Mouse (Mus musculus): ENCODE measurements around the gene Gimap8. TPM values are rescaled to one million over a fixed set of nuclear protein-coding genes. Genes with fewer than 3 reads are reported as not detected.

The Gimap8 gene
- polyA plus RNA-seq (2012; ENCODE audit: insufficient read depth, low replicate concordance), result 0.31 TPM in 1 of 2 replicates, not detected in the other

DNA sequence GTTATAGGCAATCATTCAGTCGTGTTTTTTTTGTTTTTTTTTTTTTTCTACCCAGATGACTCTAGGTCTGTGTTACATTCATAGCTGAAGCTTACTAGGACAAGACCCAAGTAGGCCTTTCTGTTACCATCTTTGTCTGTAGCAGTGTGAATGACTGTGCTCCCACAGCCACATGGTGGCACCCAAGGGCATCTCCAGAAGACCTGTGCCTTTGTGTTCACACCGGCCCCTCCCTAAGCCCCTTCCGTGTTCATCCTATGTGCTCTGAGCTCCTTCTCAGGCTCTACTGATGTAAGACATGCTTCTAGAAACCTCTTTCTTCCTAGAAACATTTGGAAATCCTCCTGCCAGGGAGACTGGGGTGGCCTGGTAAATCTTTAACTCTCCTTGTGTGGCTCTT is at the start of gene Gimap8:
Gene Gimap8 (plus strand): TSS at position 240 of the 400 bp plus-strand sequence.
- Histone ChIP-seq H3K36me3 (replicated peaks; ENCODE audit: low read length) (peaks cover 6% of the 10 kb centered on the region), H3K9me3 (peaks cover 8% of the 10 kb centered on the region), H3K4me1 (peaks cover 32% of the 10 kb centered on the region), H3K4me3 (replicated peaks) (peak within 1 kb of the TSS; percentile 77), H3K27me3 (replicated peaks) (peaks cover 3% of the 10 kb centered on the region)
- TF ChIP-seq FLI1 (IDR thresholded peaks at IDR 0.05; ENCODE audit: low read length) (no peak), GATA1 (IDR thresholded peaks at IDR 0.05; ENCODE audit: borderline replicate concordance, low read length) (no peak)

GRCm38 (mm10) chr6:48600594-48600993 is 46.4 kb upstream of the Gimap8 start:
- peaks cover 71% of the 10 kb centered on the region for H3K4me1 ChIP-seq
- peak overlapping the region; percentile 91 for H3K4me3 ChIP-seq (replicated peaks)
- no peaks in the 10 kb centered on the region for H3K27me3 ChIP-seq (replicated peaks)
- peaks cover 18% of the 10 kb centered on the region for H3K9me3 ChIP-seq
- TF ChIP-seq FLI1 (IDR thresholded peaks at IDR 0.05; ENCODE audit: low read length) (no peak), GATA1 (IDR thresholded peaks at IDR 0.05; ENCODE audit: borderline replicate concordance, low read length) (no peak)
- H3K36me3 ChIP-seq (replicated peaks; ENCODE audit: low read length), result peaks cover 75% of the 10 kb centered on the region

- peaks cover 66% of the 10 kb centered on the region for H3K36me3 ChIP-seq (replicated peaks; ENCODE audit: low read length)
- peaks cover 62% of the 10 kb centered on the region for H3K4me1 ChIP-seq
- no peaks in the 10 kb centered on the region for H3K27me3 ChIP-seq (replicated peaks)
- peak within 1 kb of the TSS; percentile 91 for H3K4me3 ChIP-seq (replicated peaks)
- TF ChIP-seq FLI1 (IDR thresholded peaks at IDR 0.05; ENCODE audit: low read length), result no peak
- no peak for TF ChIP-seq GATA1 (IDR thresholded peaks at IDR 0.05; ENCODE audit: borderline replicate concordance, low read length)
- peaks cover 13% of the 10 kb centered on the region for H3K9me3 ChIP-seq
Observed at GRCm38 (mm10) chr6:48601271-48602079, 45.6 kb upstream of the Gimap8 start, which contains the start of gene Zfp775. Zfp775 (plus strand) TSS chr6:48602063.

GRCm38 (mm10) chr6:48602080-48602741 is 44.8 kb upstream of the Gimap8 start:
- H3K4me1 ChIP-seq, result peaks cover 55% of the 10 kb centered on the region
- TF ChIP-seq GATA1 (IDR thresholded peaks at IDR 0.05; ENCODE audit: borderline replicate concordance, low read length), result no peak
- TF ChIP-seq FLI1 (IDR thresholded peaks at IDR 0.05; ENCODE audit: low read length), result no peak
- no peaks in the 10 kb centered on the region for H3K27me3 ChIP-seq (replicated peaks)
- H3K4me3 ChIP-seq (replicated peaks), result peak overlapping the region; percentile 91
- peaks cover 59% of the 10 kb centered on the region for H3K36me3 ChIP-seq (replicated peaks; ENCODE audit: low read length)
- H3K9me3 ChIP-seq, result peaks cover 5% of the 10 kb centered on the region

DNA sequence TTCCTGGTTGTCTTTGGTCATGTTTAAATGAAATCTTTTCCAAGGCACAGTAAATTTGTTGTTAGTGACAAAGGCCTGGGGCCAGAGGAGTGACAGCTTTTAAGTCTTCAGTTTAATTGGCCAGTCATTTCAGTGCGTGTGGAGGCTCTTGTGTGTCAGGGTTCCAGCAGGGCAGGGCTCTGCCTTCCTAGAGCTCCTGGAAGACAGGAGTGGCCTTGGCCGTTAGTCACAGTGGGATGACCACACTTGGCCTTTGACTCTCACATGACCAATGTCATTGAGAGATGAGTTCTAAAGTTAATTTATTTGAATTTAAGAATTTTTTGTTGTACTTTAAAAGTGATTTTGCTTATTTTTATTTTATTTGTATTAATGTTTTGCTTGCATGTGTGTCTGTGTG is 38.9 kb upstream of the Gimap8 start:
- H3K4me3 ChIP-seq (replicated peaks), result no peak overlapping the region
- H3K4me1 ChIP-seq, result peaks cover 36% of the 10 kb centered on the region
- no peaks in the 10 kb centered on the region for H3K9me3 ChIP-seq
- no peaks in the 10 kb centered on the region for H3K27me3 ChIP-seq (replicated peaks)
- TF ChIP-seq FLI1 (IDR thresholded peaks at IDR 0.05; ENCODE audit: low read length) (no peak), GATA1 (IDR thresholded peaks at IDR 0.05; ENCODE audit: borderline replicate concordance, low read length) (no peak)
- peaks cover 64% of the 10 kb centered on the region for H3K36me3 ChIP-seq (replicated peaks; ENCODE audit: low read length)

DNA sequence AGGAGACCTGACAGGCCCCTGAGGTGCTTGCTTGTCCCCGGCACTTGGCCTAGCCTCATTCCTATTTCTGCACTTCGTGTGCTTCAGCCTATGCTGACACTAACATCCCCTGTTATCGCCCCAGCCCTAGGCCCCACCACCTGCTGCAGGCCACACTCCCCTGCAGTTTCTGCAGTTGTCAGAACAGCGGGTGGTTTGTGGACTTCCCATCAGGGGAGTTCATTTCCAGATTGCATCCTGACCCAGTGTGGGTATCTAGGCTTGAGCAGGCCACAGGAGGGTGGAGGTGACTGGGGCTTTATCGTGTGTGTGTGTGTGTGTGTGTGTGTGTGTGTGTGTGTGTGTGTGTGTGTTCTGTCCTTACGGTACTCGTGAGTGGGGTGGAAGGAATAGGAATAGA is 37.5 kb upstream of the Gimap8 start:
- H3K27me3 ChIP-seq (replicated peaks), result no peaks in the 10 kb centered on the region
- peaks cover 36% of the 10 kb centered on the region for H3K4me1 ChIP-seq
- H3K4me3 ChIP-seq (replicated peaks), result no peak overlapping the region
- TF ChIP-seq FLI1 (IDR thresholded peaks at IDR 0.05; ENCODE audit: low read length) (no peak), GATA1 (IDR thresholded peaks at IDR 0.05; ENCODE audit: borderline replicate concordance, low read length) (no peak)
- no peaks in the 10 kb centered on the region for H3K9me3 ChIP-seq
- H3K36me3 ChIP-seq (replicated peaks; ENCODE audit: low read length), result peaks cover 68% of the 10 kb centered on the region

DNA sequence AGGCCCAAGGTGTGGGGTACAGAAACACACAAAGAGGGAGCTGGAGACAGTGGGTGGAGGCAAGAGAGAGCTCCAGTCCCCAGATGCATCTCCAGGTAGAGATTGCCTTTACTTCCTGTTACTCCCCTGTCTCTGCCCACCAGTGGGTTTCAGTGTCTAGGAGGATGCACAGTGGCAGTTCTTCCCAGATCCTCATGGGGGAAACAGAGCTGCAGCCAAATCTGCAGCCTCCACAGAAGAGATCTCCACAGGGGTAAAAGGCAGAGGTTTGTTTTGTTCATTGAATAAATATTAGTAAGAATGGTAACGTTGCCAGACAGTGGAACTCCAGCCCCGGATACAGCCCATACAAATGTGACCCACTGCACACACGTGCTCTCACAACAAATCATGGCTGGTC is 36.4 kb upstream of the Gimap8 start:
- no peak overlapping the region for H3K4me3 ChIP-seq (replicated peaks)
- no peak for TF ChIP-seq FLI1 (IDR thresholded peaks at IDR 0.05; ENCODE audit: low read length)
- TF ChIP-seq GATA1 (IDR thresholded peaks at IDR 0.05; ENCODE audit: borderline replicate concordance, low read length), result no peak
- no peaks in the 10 kb centered on the region for H3K27me3 ChIP-seq (replicated peaks)
- peaks cover 36% of the 10 kb centered on the region for H3K4me1 ChIP-seq
- peaks cover 69% of the 10 kb centered on the region for H3K36me3 ChIP-seq (replicated peaks; ENCODE audit: low read length)
- H3K9me3 ChIP-seq, result no peaks in the 10 kb centered on the region

GRCm38 (mm10) chr6:48613464-48613863 is 33.6 kb upstream of the Gimap8 start:
- no peak overlapping the region for H3K4me3 ChIP-seq (replicated peaks)
- H3K36me3 ChIP-seq (replicated peaks; ENCODE audit: low read length), result peaks cover 89% of the 10 kb centered on the region
- no peak for TF ChIP-seq FLI1 (IDR thresholded peaks at IDR 0.05; ENCODE audit: low read length)
- no peak for TF ChIP-seq GATA1 (IDR thresholded peaks at IDR 0.05; ENCODE audit: borderline replicate concordance, low read length)
- no peaks in the 10 kb centered on the region for H3K27me3 ChIP-seq (replicated peaks)
- no peaks in the 10 kb centered on the region for H3K9me3 ChIP-seq
- H3K4me1 ChIP-seq, result peaks cover 29% of the 10 kb centered on the region

DNA sequence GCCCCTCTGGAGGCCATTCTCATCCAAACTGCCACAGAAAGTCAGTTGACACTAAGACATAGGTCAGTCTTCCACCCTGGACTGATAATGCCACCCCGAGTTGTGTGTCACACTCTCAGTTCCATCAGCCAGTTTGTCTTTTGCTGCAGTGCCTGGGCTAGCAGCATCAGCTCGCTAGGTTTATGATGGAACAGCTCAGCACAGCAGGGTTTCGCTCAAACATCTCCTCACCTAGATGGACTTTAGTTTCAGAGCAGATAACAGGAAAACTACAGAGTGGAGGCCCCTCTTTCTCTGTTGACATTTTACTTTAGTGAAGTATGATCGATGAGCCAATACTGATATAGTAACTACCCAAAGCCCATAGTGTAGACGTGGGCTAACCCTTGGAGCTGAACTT is 32.3 kb upstream of the Gimap8 start:
- H3K9me3 ChIP-seq, result peaks cover 5% of the 10 kb centered on the region
- peaks cover 16% of the 10 kb centered on the region for H3K4me1 ChIP-seq
- TF ChIP-seq FLI1 (IDR thresholded peaks at IDR 0.05; ENCODE audit: low read length) (no peak), GATA1 (IDR thresholded peaks at IDR 0.05; ENCODE audit: borderline replicate concordance, low read length) (no peak)
- H3K36me3 ChIP-seq (replicated peaks; ENCODE audit: low read length), result peaks cover 92% of the 10 kb centered on the region
- H3K4me3 ChIP-seq (replicated peaks), result no peak overlapping the region
- no peaks in the 10 kb centered on the region for H3K27me3 ChIP-seq (replicated peaks)

GRCm38 (mm10) chr6:48620031-48620430 is 27.0 kb upstream of the Gimap8 start:
- H3K4me1 ChIP-seq, result peaks cover 26% of the 10 kb centered on the region; the same call in 1 of the 2 replicates

GRCm38 (mm10) chr6:48622186-48622843 is 24.7 kb upstream of the Gimap8 start:
- peaks cover 17% of the 10 kb centered on the region for H3K27me3 ChIP-seq (replicated peaks)
- H3K36me3 ChIP-seq (replicated peaks; ENCODE audit: low read length), result peaks cover 59% of the 10 kb centered on the region
- H3K9me3 ChIP-seq, result peaks cover 11% of the 10 kb centered on the region
- H3K4me3 ChIP-seq (replicated peaks), result peak overlapping the region; percentile 85
- H3K4me1 ChIP-seq, result peaks cover 37% of the 10 kb centered on the region

More at GRCm38 (mm10) chr6:48620031-48620430, 27.0 kb upstream of the Gimap8 start:
- Histone ChIP-seq H3K27me3 (replicated peaks) (no peaks in the 10 kb centered on the region), H3K9me3 (peaks cover 11% of the 10 kb centered on the region), H3K36me3 (replicated peaks; ENCODE audit: low read length) (peaks cover 78% of the 10 kb centered on the region), H3K4me3 (replicated peaks) (no peak overlapping the region)
- TF ChIP-seq GATA1 (IDR thresholded peaks at IDR 0.05; ENCODE audit: borderline replicate concordance, low read length) (no peak), FLI1 (IDR thresholded peaks at IDR 0.05; ENCODE audit: low read length) (no peak)

Measured in megakaryocyte, embryonic 14.5 days (primary cell).